ENCODE assay signal across 8 mouse cellular contexts in the genomic region with DNA sequence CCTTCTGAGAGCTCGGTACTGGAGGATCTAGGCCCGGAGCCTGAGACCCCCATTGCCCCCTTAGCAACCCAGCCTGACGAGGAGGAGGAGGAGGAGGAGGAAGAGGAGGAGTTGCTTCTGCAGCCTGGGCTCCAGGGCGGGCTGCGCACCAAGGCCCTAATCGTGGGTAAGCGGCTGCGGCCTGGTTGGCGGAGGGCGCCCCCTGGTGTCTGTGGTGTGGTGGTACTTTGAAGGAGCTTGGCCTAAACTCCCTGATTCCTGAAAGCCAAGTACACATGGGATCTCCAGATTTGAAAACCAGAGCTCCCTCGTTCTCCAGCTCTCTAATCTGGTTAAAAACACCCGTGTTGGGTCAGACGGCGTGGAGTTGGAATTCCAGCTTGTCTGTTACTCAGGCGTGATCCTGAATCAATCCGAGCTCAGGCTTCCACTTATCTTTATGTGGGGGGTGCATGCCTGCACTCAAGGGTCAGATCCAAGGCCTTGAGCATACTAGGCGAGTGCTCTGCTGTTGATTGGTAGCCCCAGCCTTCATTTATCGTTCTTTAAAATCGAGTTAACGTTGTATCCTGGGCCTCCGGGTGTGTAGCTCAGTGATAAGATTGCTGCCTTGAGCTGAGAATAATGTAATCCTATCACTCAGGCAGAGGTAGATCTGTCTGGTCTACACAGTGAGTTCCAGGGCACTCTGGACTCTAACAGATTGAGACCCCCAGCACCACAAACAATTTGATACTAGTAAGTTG. TPM values are rescaled to one million over a fixed set of nuclear protein-coding genes. Genes with fewer than 3 reads are reported as not detected.
DNase-seq lines count a peak whose midpoint lies in the region; ATAC-seq and TF ChIP-seq lines count a peak whose summit lies in the region.

No protein-coding gene starts in this region.

- peak; percentile 85 for TF ChIP-seq RAD21 in CH12.LX (IDR thresholded peaks at IDR 0.05; ENCODE audit: low read depth, low read length)

- peak overlapping the region; percentile 6; the same call in 1 of the 2 replicates for H3K27ac ChIP-seq in CH12.LX (ENCODE audit: insufficient read depth, low read depth)
- peak overlapping the region; percentile 36; the same call in 1 of the 2 replicates for H3K27ac ChIP-seq in forebrain, embryonic 14.5 days (ENCODE audit: low read depth, low read length)
- peak overlapping the region; percentile 24; the same call in 1 of the 2 replicates for H3K27ac ChIP-seq in layer of hippocampus, adult 2 months
- 0 out of 2 replicates have a peak overlapping the region, but pooled peaks have one; percentile 13 for H3K27ac ChIP-seq in lung, embryonic 14.5 days (ENCODE audit: low read depth)

- dilution Hi-C loops in CH12.LX (cut with MboI; ENCODE audit: extremely low pct_ligation_motif_present, extremely low pct_unique_long_range_greater_than_20kb, low sequenced_read_pairs), result no loop called here

- H3K4me2 ChIP-seq in CH12.LX (ENCODE audit: insufficient read depth, low read depth, poor library complexity, severe bottlenecking), result peak overlapping the region; percentile 25
- peak overlapping the region; percentile 25; the same call in 1 of the 2 replicates for H3K4me2 ChIP-seq in forebrain, embryonic 14.5 days (ENCODE audit: low read length)
- peak overlapping the region; percentile 46 for H3K4me2 ChIP-seq in lung, embryonic 14.5 days

- TF ChIP-seq CTCF in CH12.LX (conservative IDR thresholded peaks at IDR 0.05 in 1 of 2, IDR thresholded peaks at IDR 0.05 in 1 of 2; ENCODE audit: low read depth in 2 of 2, low read length in 2 of 2), result peak; percentile 50 to 95
- TF ChIP-seq CTCF in layer of hippocampus, adult 2 months (conservative IDR thresholded peaks at IDR 0.05), result peak; percentile 96
- TF ChIP-seq CTCF in lung, embryonic 14.5 days (IDR thresholded peaks at IDR 0.05; ENCODE audit: low read depth), result peak; percentile 95

- in situ Hi-C loops in CH12.LX (cut with MboI; ENCODE audit: low pct_ligation_motif_present, low pct_unique_long_range_greater_than_20kb, low sequenced_read_pairs), result loop anchor here (5.0 kb wide), 1 partner anchor 37 kb away; the partner anchor contains the start of gene Tubb5

- 34% methylated on average over 21 of the region's 21 CpGs for WGBS in forebrain, embryonic 14.5 days
- WGBS in lung, embryonic 14.5 days, result 28% methylated on average over 21 of the region's 21 CpGs

- intact Hi-C loops in heart, postnatal 10 days (cut with DNase I), result loop anchor here (1.0 to 2.0 kb wide), 2 partner anchors 38 to 135 kb away; no protein-coding TSS in a partner anchor

- no peaks in the 10 kb centered on the region for H3K27me3 ChIP-seq in CH12.LX (replicated peaks)
- no peaks in the 10 kb centered on the region for H3K27me3 ChIP-seq in forebrain, embryonic 14.5 days (replicated peaks; ENCODE audit: control insufficient read depth, insufficient read depth, low read length)
- H3K27me3 ChIP-seq in lung, embryonic 14.5 days (ENCODE audit: insufficient read depth, low read length), result no peaks in the 10 kb centered on the region

- H3K79me2 ChIP-seq in CH12.LX (replicated peaks; ENCODE audit: control insufficient read depth, extremely low read depth, insufficient read depth, poor library complexity, severe bottlenecking), result peaks cover 31% of the 10 kb centered on the region

- H3K36me3 ChIP-seq in CH12.LX (replicated peaks in 1 of 2; ENCODE audit: control insufficient read depth in 1 of 2, insufficient read depth in 1 of 2, low read length in 1 of 2), result peaks cover 19 to 49% of the 10 kb centered on the region in 2 experiments
- H3K36me3 ChIP-seq in forebrain, embryonic 14.5 days (ENCODE audit: control insufficient read depth, insufficient read depth, low read length), result peaks cover 38% of the 10 kb centered on the region
- H3K36me3 ChIP-seq in lung, embryonic 14.5 days (ENCODE audit: insufficient read depth), result peaks cover 46% of the 10 kb centered on the region

- peaks cover 0 to 27% of the 10 kb centered on the region in 2 experiments; a peak in 2 of 4 replicates for H3K4me1 ChIP-seq in CH12.LX (ENCODE audit: control insufficient read depth in 1 of 2, insufficient read depth in 2 of 2)
- H3K4me1 ChIP-seq in forebrain, embryonic 14.5 days (ENCODE audit: control insufficient read depth, insufficient read depth, low read length), result peaks cover 16% of the 10 kb centered on the region
- peaks cover 7% of the 10 kb centered on the region; the same call in 1 of the 2 replicates for H3K4me1 ChIP-seq in lung, embryonic 14.5 days (ENCODE audit: insufficient read depth)

- peak overlapping the region; percentile 1; the same call in 1 of the 2 replicates for H3K9ac ChIP-seq in CH12.LX (ENCODE audit: insufficient read depth, low read depth)
- H3K9ac ChIP-seq in forebrain, embryonic 14.5 days (ENCODE audit: low read length), result peak overlapping the region; percentile 37; the same call in 1 of the 2 replicates
- no peak overlapping the region for H3K9ac ChIP-seq in lung, embryonic 14.5 days

- H3K4me3 ChIP-seq in CH12.LX (replicated peaks in 1 of 3; ENCODE audit: low read depth in 2 of 3, low read length in 2 of 3, poor library complexity in 1 of 3), result no peak overlapping the region
- no peak overlapping the region for H3K4me3 ChIP-seq in forebrain, embryonic 14.5 days (ENCODE audit: low read depth, low read length)
- H3K4me3 ChIP-seq in layer of hippocampus, adult 2 months, result no peak overlapping the region
- H3K4me3 ChIP-seq in lung, embryonic 14.5 days (ENCODE audit: low read depth, low read length), result no peak overlapping the region

- DNase-seq in CH12.LX (ENCODE audit: extremely low read depth), result peak; percentile 81
- DNase-seq in forebrain, embryonic 14.5 days (ENCODE audit: low spot score), result peak; percentile 83
- DNase-seq in heart, postnatal 10 days, result peak; percentile 92 to 96
- peak; percentile 86 to 96 for DNase-seq in layer of hippocampus, adult 2 months (ENCODE audit: low spot score in 2 of 2)
- peak; percentile 91 for DNase-seq in lung, embryonic 14.5 days
- peak; percentile 70 for DNase-seq in ovary, adult 18-20 months (ENCODE audit: low spot score)
- DNase-seq in thymus, adult 18-20 months, result peak; percentile 69 to 75

- peak; percentile 34; the same call in 1 of the 2 replicates for TF ChIP-seq POLR2A in CH12.LX (IDR thresholded peaks at IDR 0.05; ENCODE audit: low read depth, low read length)

- TF ChIP-seq EP300 in CH12.LX (IDR thresholded peaks at IDR 0.05; ENCODE audit: low read length), result no peak

- H3K9me3 ChIP-seq in CH12.LX (replicated peaks; ENCODE audit: low read length), result peaks cover 4% of the 10 kb centered on the region
- peaks cover 4% of the 10 kb centered on the region; the same call in 1 of the 2 replicates for H3K9me3 ChIP-seq in forebrain, embryonic 14.5 days (replicated peaks; ENCODE audit: control insufficient read depth, low read length)
- H3K9me3 ChIP-seq in lung, embryonic 14.5 days (ENCODE audit: low read depth, low read length), result no peaks in the 10 kb centered on the region

- ATAC-seq in cerebellum, adult (ENCODE audit: insufficient number of reproducible peaks, low FRiP score, low TSS enrichment), result peak; percentile 81; the same call in 1 of the 2 replicates
- ATAC-seq in forebrain, embryonic 14.5 days, result peak; percentile 57
- ATAC-seq in lung, embryonic 14.5 days (ENCODE audit: insufficient read depth), result peak; percentile 15; the same call in 1 of the 2 replicates

TF ChIP-seq in CH12.LX, 34 proteins besides CTCF, POLR2A, EP300 and RAD21 (continues in another document):
- peak; percentile 18; the same call in 1 of the 2 replicates for TF ChIP-seq ZC3H11A (IDR thresholded peaks at IDR 0.05; ENCODE audit: low read depth, low read length)
- peak; percentile 35; the same call in 1 of the 2 replicates for TF ChIP-seq SIN3A (IDR thresholded peaks at IDR 0.05; ENCODE audit: low read length)

RNA-seq across cellular contexts. Expression of gene Dhx16, which starts 5.7 kb away (rescaled TPM):
- 75.3 and 81.0 TPM in 2 replicates for total RNA-seq in CH12.LX (2012; rRNA removed)
- 74.8 and 75.0 TPM in 2 replicates for total RNA-seq in CH12.LX (2014; rRNA removed)
- polyA plus RNA-seq in CH12.LX (2012; ENCODE audit: insufficient read length, low read depth), result 84.4 and 107 TPM in 2 replicates
- polyA plus RNA-seq in forebrain, embryonic 14.5 days (2014; fragmentation: Nextera tagmentation; extraction: Ambion mirVana), result 29.3 and 31.8 TPM in 2 replicates
- 10 to 100 TPM; 24.7 to 29.2 TPM for total RNA-seq in heart, postnatal 10 days (2021)
- total RNA-seq in layer of hippocampus, adult 2 months (2021), result 10 to 100 TPM; 28.1 to 31.3 TPM
- 40.8 and 42.9 TPM in 2 replicates for polyA plus RNA-seq in lung, embryonic 14.5 days (2014; fragmentation: Nextera tagmentation; extraction: Ambion mirVana)

RNA-seq across cellular contexts. Expression of gene Ppp1r18, which starts 8.6 kb away (rescaled TPM):
- total RNA-seq in CH12.LX (2012; rRNA removed) (20.5 and 21.4 TPM in 2 replicates), CH12.LX (2014; rRNA removed) (7.5 and 8.5 TPM in 2 replicates)
- 48.9 and 50.1 TPM in 2 replicates for polyA plus RNA-seq in CH12.LX (2012; ENCODE audit: insufficient read length, low read depth)
- polyA plus RNA-seq in forebrain, embryonic 14.5 days (2014; fragmentation: Nextera tagmentation; extraction: Ambion mirVana), result 21.2 and 22.0 TPM in 2 replicates
- total RNA-seq in heart, postnatal 10 days (2021), result 10 to 100 TPM; 27.9 to 29.6 TPM
- 1 to 10 TPM; 8.7 to 9.8 TPM for total RNA-seq in layer of hippocampus, adult 2 months (2021)
- polyA plus RNA-seq in lung, embryonic 14.5 days (2014; fragmentation: Nextera tagmentation; extraction: Ambion mirVana), result 24.0 and 24.7 TPM in 2 replicates

RNA-seq across cellular contexts. Expression of gene Nrm, which starts 12.8 kb away (rescaled TPM):
- total RNA-seq in CH12.LX (2012; rRNA removed) (12.5 and 16.7 TPM in 2 replicates), CH12.LX (2014; rRNA removed) (10.0 and 12.1 TPM in 2 replicates)
- 14.0 and 15.4 TPM in 2 replicates for polyA plus RNA-seq in CH12.LX (2012; ENCODE audit: insufficient read length, low read depth)
- 23.9 and 29.6 TPM in 2 replicates for polyA plus RNA-seq in forebrain, embryonic 14.5 days (2014; fragmentation: Nextera tagmentation; extraction: Ambion mirVana)
- 10 to 100 TPM; 12.6 to 13.5 TPM for total RNA-seq in heart, postnatal 10 days (2021)
- total RNA-seq in layer of hippocampus, adult 2 months (2021), result 1 to 10 TPM; 1.7 to 1.8 TPM
- 69.2 and 72.0 TPM in 2 replicates for polyA plus RNA-seq in lung, embryonic 14.5 days (2014; fragmentation: Nextera tagmentation; extraction: Ambion mirVana)

RNA-seq across cellular contexts. Expression of gene 2310061I04Rik, which starts 23.3 kb away (rescaled TPM):
- 7.1 and 8.7 TPM in 2 replicates for total RNA-seq in CH12.LX (2012; rRNA removed)
- 4.2 and 5.7 TPM in 2 replicates for total RNA-seq in CH12.LX (2014; rRNA removed)
- polyA plus RNA-seq in CH12.LX (2012; ENCODE audit: insufficient read length, low read depth), result 39.5 and 46.4 TPM in 2 replicates
- 30.4 and 34.3 TPM in 2 replicates for polyA plus RNA-seq in forebrain, embryonic 14.5 days (2014; fragmentation: Nextera tagmentation; extraction: Ambion mirVana)
- total RNA-seq in heart, postnatal 10 days (2021), result 10 to 100 TPM; 64.8 to 69.8 TPM
- 10 to 100 TPM; 53.4 to 62.4 TPM for total RNA-seq in layer of hippocampus, adult 2 months (2021)
- 21.0 and 25.4 TPM in 2 replicates for polyA plus RNA-seq in lung, embryonic 14.5 days (2014; fragmentation: Nextera tagmentation; extraction: Ambion mirVana)

RNA-seq across cellular contexts. Expression of gene Mdc1, which starts 32.6 kb away (rescaled TPM):
- total RNA-seq in CH12.LX (2012; rRNA removed) (8.2 and 8.5 TPM in 2 replicates), CH12.LX (2014; rRNA removed) (2.4 and 3.3 TPM in 2 replicates)
- polyA plus RNA-seq in CH12.LX (2012; ENCODE audit: insufficient read length, low read depth), result 14.4 and 15.7 TPM in 2 replicates
- polyA plus RNA-seq in forebrain, embryonic 14.5 days (2014; fragmentation: Nextera tagmentation; extraction: Ambion mirVana), result 12.2 and 14.4 TPM in 2 replicates
- 10 to 100 TPM; 20.4 to 22.1 TPM for total RNA-seq in heart, postnatal 10 days (2021)
- total RNA-seq in layer of hippocampus, adult 2 months (2021), result 10 to 100 TPM; 16.9 to 18.4 TPM
- 19.5 and 21.6 TPM in 2 replicates for polyA plus RNA-seq in lung, embryonic 14.5 days (2014; fragmentation: Nextera tagmentation; extraction: Ambion mirVana)

Comparison
In these comparisons a context has a peak if more than half of its experiments do, and no peak if none do; other contexts are left out.
1. ATAC-seq: peak in every context shown above with its lines; median percentile 81 in cerebellum, adult; 57 in forebrain, embryonic 14.5 days; 15 in lung, embryonic 14.5 days.